Mouse (Mus musculus) induced T-regulatory cell, adult 2 months (primary cell): Measurements from ENCODE around the gene Mrpl4.
"Not testable (repeated sequence)": the region's sequence is repeated elsewhere in the genome, so short reads cannot be mapped to it uniquely, and the experiment has no call there.

Source experiments
- DNase-seq: peaks from one replicate; pipeline ENCODE4 v3.0.0-alpha.2; 2012; ENCODE audit warnings: low read depth

The Mrpl4 gene

GRCm38 (mm10) chr9:21039779-21040178 lies 37.2 kb downstream of the Mrpl4 start:
- DNase-seq = no peak

- no peak for DNase-seq
Measured at GRCm38 (mm10) chr9:21041308-21041707, 38.8 kb downstream of the Mrpl4 start.

- DNase-seq = no peak
Measured at GRCm38 (mm10) chr9:21043563-21043962, 41.0 kb downstream of the Mrpl4 start.

- DNase-seq = not testable (repeated sequence)
Measured at GRCm38 (mm10) chr9:21044785-21045184, 42.2 kb downstream of the Mrpl4 start.

- DNase-seq = no peak
Measured at GRCm38 (mm10) chr9:21045235-21045634, 42.7 kb downstream of the Mrpl4 start.

GRCm38 (mm10) chr9:21051578-21051977 lies 49.0 kb downstream of the Mrpl4 start:
- no peak for DNase-seq
